Mouse (Mus musculus) liver, embryonic 13.5 days (tissue): ENCODE measurements around the gene Cd200r3. TPM values are rescaled to one million over a fixed set of nuclear protein-coding genes. Genes with fewer than 3 reads are reported as not detected.

Experiments used
- ATAC-seq: fragments of 200-750 bp; cut with Nextera tagmentation; 2 replicates; pipeline ENCODE4 v1.8.0; 2017; ENCODE audit warnings: low read depth, mild to moderate bottlenecking, moderate number of reproducible peaks, moderate library complexity
- DNase-seq: peaks from one replicate; pipeline ENCODE4 v3.0.0; 2022
- H3K27ac ChIP-seq: fragments of 300-500 bp; sonication (generic); 2 replicates; pipeline ENCODE4 v1.5.1; 2015; ENCODE audit warnings: moderate library complexity, mild to moderate bottlenecking, inconsistent platforms
- H3K27me3 ChIP-seq: fragments of 300-500 bp; sonication (generic); 2 replicates; pipeline ENCODE4 v1.6.1; 2015; ENCODE audit warnings: mild to moderate bottlenecking, inconsistent platforms
- H3K36me3 ChIP-seq: fragments of 300-500 bp; sonication (generic); 2 replicates; pipeline ENCODE4 v1.6.1; 2015; ENCODE audit warnings: mild to moderate bottlenecking, inconsistent platforms
- H3K4me1 ChIP-seq: fragments of 300-500 bp; sonication (generic); replicated peaks from 2 replicates; pipeline ENCODE4 v1.6.1; 2015; ENCODE audit warnings: inconsistent platforms
- H3K4me2 ChIP-seq: fragments of 300-500 bp; sonication (generic); 2 replicates; pipeline ENCODE4 v1.6.1; 2015; ENCODE audit warnings: inconsistent platforms, mild to moderate bottlenecking, moderate library complexity
- H3K4me3 ChIP-seq: fragments of 300-500 bp; sonication (generic); replicated peaks from 2 replicates; pipeline ENCODE4 v1.5.1; 2015; ENCODE audit warnings: mild to moderate bottlenecking, inconsistent platforms
- H3K9ac ChIP-seq: fragments of 300-500 bp; sonication (generic); 2 replicates; pipeline ENCODE4 v1.6.1; 2015; ENCODE audit warnings: mild to moderate bottlenecking, inconsistent platforms
- H3K9me3 ChIP-seq: fragments of 300-500 bp; sonication (generic); replicated peaks from 2 replicates; pipeline ENCODE4 v1.6.1; 2016; ENCODE audit warnings: inconsistent platforms
- WGBS: fragments of 180-500 bp; shearing (Covaris S2); methylation state at CpG from one replicate; pipeline ENCODE4 v1.1.7; 2015; ENCODE audit not compliant: insufficient replicate concordance; 5-methylcytosine and 5-hydroxymethylcytosine counted together
- polyA plus RNA-seq: library from polyadenylated mRNA; unstranded; fragments of >200 nt; fragmentation: Nextera tagmentation; extraction: Ambion mirVana; gene quantifications from 2 replicates; pipeline ENCODE4 v1.2.1, GENCODE M21; 2015

The Cd200r3 gene
- polyA plus RNA-seq = 0.68 and 0.97 TPM in 2 replicates

DNA sequence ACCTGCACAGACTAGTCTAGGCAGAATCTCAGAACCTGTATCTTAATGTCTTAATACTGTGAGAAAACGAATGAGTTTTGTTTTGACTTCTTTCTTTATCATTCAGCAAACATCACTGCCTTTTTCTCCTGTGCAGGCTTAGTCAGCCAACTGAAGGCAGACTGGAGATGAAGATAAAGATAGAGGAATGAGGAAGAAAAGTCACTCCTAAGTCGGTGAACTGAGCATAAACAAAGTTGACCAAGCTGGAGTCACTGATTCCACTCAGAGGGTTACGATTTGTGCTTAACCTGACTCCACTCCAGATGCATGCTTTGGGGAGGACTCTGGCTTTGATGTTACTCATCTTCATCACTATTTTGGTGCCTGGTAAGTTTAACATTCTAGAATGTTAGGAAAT, at the start of gene Cd200r3:
TSS of gene Cd200r3 (plus strand) at position 211 of the 400 bp plus-strand sequence.
- DNase-seq = no peak
- Histone ChIP-seq H3K4me2 (no peak within 1 kb of the TSS), H3K4me3 (no peak within 1 kb of the TSS), H3K36me3 (no peaks in the 10 kb centered on the region), H3K4me1 (no peaks in the 10 kb centered on the region), H3K27me3 (no peaks in the 10 kb centered on the region), H3K9me3 (no peaks in the 10 kb centered on the region), H3K9ac (no peak within 1 kb of the TSS), H3K27ac (no peak within 1 kb of the TSS)
- ATAC-seq = no peak
- 11% methylated on average over 3 of the region's 3 CpGs for WGBS

DNA sequence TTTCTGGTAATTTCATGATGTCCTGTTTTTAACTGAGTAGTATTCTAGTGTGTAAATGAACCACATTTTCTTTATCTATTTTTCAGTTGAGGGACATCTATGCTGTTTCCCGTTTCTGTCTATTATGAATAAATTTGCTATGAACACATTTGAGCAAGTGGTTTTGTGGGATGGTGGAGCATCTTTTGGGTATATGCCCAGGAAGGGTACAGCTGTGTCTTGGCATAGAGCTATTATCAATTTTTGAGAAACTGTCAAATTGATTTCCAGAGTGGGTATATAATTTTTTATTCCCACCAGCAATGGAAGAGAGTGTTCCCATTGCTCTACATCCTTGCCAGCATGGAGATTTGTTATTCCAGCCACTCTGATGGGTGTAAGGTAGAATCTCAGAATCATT, 11.5 kb upstream of the Cd200r3 start:
- H3K9me3 ChIP-seq = no peaks in the 10 kb centered on the region
- H3K36me3 ChIP-seq = no peaks in the 10 kb centered on the region
- DNase-seq = no peak
- no peak overlapping the region for H3K4me3 ChIP-seq
- no peak for ATAC-seq
- H3K27ac ChIP-seq = no peak overlapping the region
- no peak overlapping the region for H3K4me2 ChIP-seq
- no peak overlapping the region for H3K9ac ChIP-seq
- 63% methylated on average over 1 of the region's 1 CpGs for WGBS
- no peaks in the 10 kb centered on the region for H3K4me1 ChIP-seq
- H3K27me3 ChIP-seq = no peaks in the 10 kb centered on the region

DNA sequence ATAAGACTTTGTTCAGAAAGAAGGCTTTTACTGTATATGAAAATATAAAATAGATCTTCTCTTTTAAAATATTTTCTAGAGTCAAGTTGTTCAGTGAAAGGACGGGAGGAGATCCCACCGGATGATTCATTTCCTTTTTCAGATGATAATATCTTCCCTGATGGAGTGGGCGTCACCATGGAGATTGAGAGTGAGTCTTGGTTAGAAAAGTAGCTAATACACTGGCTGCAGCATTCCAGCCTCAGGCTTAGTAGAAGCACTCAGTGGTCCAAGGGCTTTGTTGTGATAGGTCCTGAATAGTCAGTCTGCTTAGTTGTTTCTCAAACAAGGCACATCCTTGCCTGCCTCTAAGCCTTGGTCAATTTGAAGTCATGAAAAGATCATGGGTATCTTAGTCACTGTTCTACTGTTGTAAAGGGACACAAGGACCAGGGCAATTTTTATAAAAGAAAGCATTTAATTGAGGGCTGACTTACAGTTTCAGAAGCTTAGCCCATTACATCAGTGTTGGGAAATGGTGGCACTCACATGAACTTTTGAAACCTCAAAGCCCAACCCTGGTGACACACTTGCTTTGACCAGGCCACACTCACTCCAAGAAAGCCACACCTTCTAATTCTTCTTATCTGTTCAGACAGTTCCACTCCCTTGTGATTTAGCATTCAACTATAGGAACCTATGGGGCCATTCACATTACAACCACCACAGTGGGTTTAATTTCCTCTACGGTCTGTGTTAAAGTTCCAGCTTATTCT, 8.1 kb downstream of the Cd200r3 start:
- H3K27me3 ChIP-seq = no peaks in the 10 kb centered on the region
- no peak overlapping the region for H3K4me2 ChIP-seq
- no peak overlapping the region for H3K9ac ChIP-seq
- ATAC-seq (0 out of 2 replicates have a peak, but pooled peaks have one; percentile 36), DNase-seq (no peak)
- 31% methylated on average over 4 of the region's 4 CpGs for WGBS
- H3K4me3 ChIP-seq = no peak overlapping the region
- H3K4me1 ChIP-seq = peaks cover 8% of the 10 kb centered on the region; the same call in 1 of the 2 replicates
- no peaks in the 10 kb centered on the region for H3K9me3 ChIP-seq
- H3K36me3 ChIP-seq = no peaks in the 10 kb centered on the region
- no peak overlapping the region for H3K27ac ChIP-seq

DNA sequence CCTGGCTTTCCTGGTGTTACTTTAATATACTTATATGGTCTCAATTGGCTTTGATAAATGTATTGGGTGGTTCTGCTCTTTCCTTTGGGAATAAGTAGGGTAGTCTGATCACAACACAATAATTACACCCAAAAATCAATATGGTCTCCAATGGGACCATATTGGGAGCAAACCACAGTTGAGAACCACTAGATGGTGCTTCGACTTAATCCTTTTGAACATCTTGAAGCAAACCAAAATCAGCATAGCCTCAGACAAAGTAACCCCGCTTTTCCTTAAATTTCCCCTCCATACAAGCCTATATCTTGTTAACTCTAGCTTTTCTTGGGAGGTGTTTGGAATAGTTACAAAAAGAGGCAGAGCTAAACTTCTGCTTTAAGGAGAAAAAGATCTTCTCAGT, 18.8 kb downstream of the Cd200r3 start:
- Histone ChIP-seq H3K9ac (no peak overlapping the region), H3K27ac (no peak overlapping the region), H3K27me3 (no peaks in the 10 kb centered on the region), H3K4me3 (no peak overlapping the region), H3K9me3 (no peaks in the 10 kb centered on the region), H3K4me1 (peaks cover 26% of the 10 kb centered on the region), H3K4me2 (no peak overlapping the region), H3K36me3 (no peaks in the 10 kb centered on the region)
- no peak for DNase-seq
- 42% methylated on average over 2 of the region's 2 CpGs for WGBS
- no peak for ATAC-seq

DNA sequence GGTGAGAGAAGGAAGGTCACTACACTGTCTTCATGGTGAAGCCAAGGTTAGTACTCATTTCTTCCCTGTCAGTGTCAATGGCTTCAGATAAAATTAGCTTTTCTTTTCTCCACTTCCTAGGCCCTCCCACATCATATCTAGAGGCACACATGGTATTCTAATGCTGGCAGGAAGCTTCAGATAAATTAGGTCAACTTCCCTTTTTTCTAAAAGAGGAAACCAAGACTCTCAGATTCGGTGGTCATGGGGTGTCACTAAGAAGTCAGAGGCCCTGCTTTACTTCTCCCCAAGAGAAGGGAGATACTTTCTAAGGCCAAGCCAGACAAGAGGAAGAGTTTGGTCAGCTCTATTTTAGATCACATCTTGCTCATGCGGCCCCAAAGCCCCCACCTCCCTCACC, 19.3 kb downstream of the Cd200r3 start:
- 0 out of 2 replicates have a peak overlapping the region, but pooled peaks have one; percentile 39 for H3K27ac ChIP-seq
- ATAC-seq = peak; percentile 74

DNA sequence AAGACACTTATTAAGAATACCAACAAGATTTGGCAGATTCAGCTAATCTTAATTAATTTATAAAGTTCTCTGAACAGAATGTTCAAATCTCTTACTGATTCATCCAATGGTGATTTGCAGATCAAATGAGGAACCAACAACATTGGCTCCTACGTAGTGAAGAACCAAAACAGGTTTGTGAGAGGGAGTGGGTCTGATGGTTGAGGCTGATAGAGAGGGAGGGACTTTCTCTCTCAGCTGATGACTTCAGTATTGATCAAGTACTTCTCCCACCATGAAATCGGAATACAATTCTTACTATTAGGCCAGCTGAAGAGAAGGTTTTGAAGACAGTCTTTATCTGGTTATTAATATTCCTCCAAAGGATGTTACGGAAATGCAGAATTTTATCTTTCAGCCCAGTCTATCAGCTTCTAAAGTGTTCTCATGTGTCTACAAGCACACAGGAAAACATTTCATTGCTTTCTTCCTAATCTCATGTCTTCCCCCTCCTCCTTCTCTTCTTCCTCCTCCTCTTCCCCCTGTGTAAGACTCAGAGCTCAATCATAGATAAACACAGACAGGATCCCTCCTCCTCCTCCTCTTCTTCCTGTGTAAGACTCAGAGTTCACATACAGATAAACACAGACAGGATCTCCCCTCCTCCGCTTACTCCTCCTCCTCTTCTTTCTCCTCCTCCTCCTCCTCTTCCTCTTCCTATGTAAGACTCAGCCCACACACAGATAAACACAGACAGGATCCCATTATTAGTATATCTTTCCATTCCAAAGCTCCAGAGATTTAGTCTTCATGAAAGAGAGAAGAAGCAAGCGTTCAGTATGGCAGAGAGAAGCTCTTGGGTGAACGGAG, 21.3 kb downstream of the Cd200r3 start:
- Histone ChIP-seq H3K9ac (no peak overlapping the region), H3K27me3 (no peaks in the 10 kb centered on the region), H3K4me1 (peaks cover 26% of the 10 kb centered on the region), H3K36me3 (no peaks in the 10 kb centered on the region), H3K4me3 (no peak overlapping the region), H3K27ac (no peak overlapping the region), H3K9me3 (no peaks in the 10 kb centered on the region), H3K4me2 (no peak overlapping the region)
- no peak for DNase-seq
- peak; percentile 43 for ATAC-seq
- 33% methylated on average over 6 of the region's 6 CpGs for WGBS

More for the DNA sequence above, 19.3 kb downstream of the Cd200r3 start:
- H3K36me3 ChIP-seq = no peaks in the 10 kb centered on the region
- H3K4me1 ChIP-seq = peaks cover 26% of the 10 kb centered on the region
- no peak overlapping the region for H3K4me2 ChIP-seq
- no peaks in the 10 kb centered on the region for H3K27me3 ChIP-seq
- H3K9ac ChIP-seq = no peak overlapping the region
- 7% methylated on average over 2 of the region's 2 CpGs for WGBS
- no peak overlapping the region for H3K4me3 ChIP-seq
- no peaks in the 10 kb centered on the region for H3K9me3 ChIP-seq
- DNase-seq = peak; percentile 31

DNA sequence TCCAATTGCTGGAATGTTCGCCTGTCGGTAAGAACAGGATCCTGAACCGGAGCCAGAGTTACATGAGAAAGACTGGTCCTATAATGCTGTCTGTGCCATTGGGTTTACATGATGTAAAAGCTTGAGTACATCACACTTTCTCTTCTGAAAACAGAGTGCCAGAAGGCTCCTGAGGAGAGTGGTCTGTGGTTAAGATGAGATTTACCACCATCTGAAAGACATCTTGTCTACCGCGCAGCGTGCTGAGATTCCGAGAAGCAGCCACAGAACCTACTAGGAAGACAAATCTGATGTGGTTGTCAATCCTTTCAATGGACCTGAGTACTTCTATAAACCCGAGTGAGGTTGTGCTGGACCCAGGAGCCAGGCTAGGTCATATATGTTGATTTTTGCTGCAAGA, 21.9 kb downstream of the Cd200r3 start:
- Histone ChIP-seq H3K9me3 (no peaks in the 10 kb centered on the region), H3K27me3 (no peaks in the 10 kb centered on the region), H3K9ac (no peak overlapping the region), H3K36me3 (no peaks in the 10 kb centered on the region), H3K4me3 (no peak overlapping the region), H3K4me1 (peaks cover 26% of the 10 kb centered on the region), H3K4me2 (no peak overlapping the region), H3K27ac (no peak overlapping the region)
- DNase-seq (no peak), ATAC-seq (no peak)
- WGBS = 32% methylated on average over 8 of the region's 8 CpGs

DNA sequence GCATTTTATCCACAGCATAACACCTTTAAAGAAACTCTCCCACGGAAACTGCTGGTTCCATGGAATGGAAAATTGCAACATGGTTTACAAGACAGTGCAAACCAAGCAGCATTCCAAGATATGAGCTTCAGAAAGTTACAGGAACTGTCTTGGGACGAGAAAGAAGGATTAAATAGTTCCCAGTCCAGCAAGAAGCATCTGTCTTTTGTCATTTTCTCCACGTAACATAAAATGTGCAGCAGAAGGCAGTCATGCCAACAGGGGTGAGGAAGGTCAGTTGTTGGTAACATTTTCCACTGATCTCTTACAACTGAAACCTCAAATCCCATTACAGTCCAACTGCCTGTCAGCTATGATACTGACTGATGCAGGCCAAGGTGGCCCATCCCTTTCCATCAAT, 22.4 kb downstream of the Cd200r3 start:
- no peak for DNase-seq

DNA sequence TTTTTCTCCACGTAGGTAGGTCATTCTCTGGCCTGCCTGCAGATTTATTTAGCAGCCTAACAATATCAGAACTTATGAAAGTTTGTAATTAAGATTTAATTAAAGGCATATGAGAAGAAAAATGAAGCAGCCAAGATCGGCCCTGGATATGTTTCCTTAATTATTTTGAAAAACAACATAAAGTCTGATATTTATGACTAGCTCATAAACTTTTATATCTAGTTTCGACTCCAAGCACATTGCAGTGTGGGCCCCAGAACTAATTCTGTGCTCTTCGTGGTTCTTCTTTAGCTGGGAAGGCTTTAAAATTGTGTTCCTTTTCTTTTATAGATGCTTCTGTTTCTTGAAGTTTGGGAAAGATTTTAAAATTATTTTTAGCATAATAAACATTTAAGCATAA, 23.4 kb downstream of the Cd200r3 start:
- ATAC-seq (no peak), DNase-seq (no peak)
- H3K9me3 ChIP-seq = no peaks in the 10 kb centered on the region
- H3K4me2 ChIP-seq = no peak overlapping the region
- H3K9ac ChIP-seq = no peak overlapping the region
- H3K4me3 ChIP-seq = no peak overlapping the region
- WGBS = 56% methylated on average over 4 of the region's 4 CpGs
- no peaks in the 10 kb centered on the region for H3K27me3 ChIP-seq
- H3K36me3 ChIP-seq = no peaks in the 10 kb centered on the region
- peaks cover 24% of the 10 kb centered on the region for H3K4me1 ChIP-seq
- H3K27ac ChIP-seq = no peak overlapping the region

More for the DNA sequence above, 22.4 kb downstream of the Cd200r3 start:
- H3K4me1 ChIP-seq = peaks cover 26% of the 10 kb centered on the region
- H3K36me3 ChIP-seq = no peaks in the 10 kb centered on the region
- H3K4me3 ChIP-seq = no peak overlapping the region
- H3K9ac ChIP-seq = no peak overlapping the region
- WGBS = 53% methylated on average over 3 of the region's 3 CpGs
- ATAC-seq = no peak
- H3K27me3 ChIP-seq = no peaks in the 10 kb centered on the region
- no peaks in the 10 kb centered on the region for H3K9me3 ChIP-seq
- no peak overlapping the region for H3K4me2 ChIP-seq
- no peak overlapping the region for H3K27ac ChIP-seq

DNA sequence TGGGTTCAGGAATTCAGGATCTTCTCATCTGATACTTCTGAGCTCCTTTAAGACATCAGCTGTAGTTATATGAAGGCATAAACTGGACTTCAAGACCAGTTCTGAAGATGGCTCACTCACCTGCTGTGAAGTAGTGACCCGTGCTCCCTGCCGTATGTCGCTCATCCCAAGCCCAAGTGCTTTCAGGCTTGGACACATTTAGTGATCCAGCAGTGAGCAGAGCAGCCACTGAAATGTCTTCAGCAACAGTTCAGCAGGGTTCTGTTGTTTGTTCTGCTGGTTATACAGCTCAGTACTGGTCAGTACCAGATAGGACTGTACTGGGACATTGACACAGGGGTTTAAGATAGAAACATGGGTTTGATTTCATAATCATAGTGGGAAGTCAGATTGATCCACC, 24.6 kb downstream of the Cd200r3 start:
- H3K9me3 ChIP-seq = no peaks in the 10 kb centered on the region
- H3K4me1 ChIP-seq = peaks cover 14% of the 10 kb centered on the region
- H3K9ac ChIP-seq = no peak overlapping the region
- DNase-seq = no peak
- H3K36me3 ChIP-seq = no peaks in the 10 kb centered on the region
- no peaks in the 10 kb centered on the region for H3K27me3 ChIP-seq
- WGBS = 65% methylated on average over 3 of the region's 3 CpGs
- H3K27ac ChIP-seq = no peak overlapping the region
- no peak overlapping the region for H3K4me3 ChIP-seq
- no peak for ATAC-seq
- H3K4me2 ChIP-seq = no peak overlapping the region

DNA sequence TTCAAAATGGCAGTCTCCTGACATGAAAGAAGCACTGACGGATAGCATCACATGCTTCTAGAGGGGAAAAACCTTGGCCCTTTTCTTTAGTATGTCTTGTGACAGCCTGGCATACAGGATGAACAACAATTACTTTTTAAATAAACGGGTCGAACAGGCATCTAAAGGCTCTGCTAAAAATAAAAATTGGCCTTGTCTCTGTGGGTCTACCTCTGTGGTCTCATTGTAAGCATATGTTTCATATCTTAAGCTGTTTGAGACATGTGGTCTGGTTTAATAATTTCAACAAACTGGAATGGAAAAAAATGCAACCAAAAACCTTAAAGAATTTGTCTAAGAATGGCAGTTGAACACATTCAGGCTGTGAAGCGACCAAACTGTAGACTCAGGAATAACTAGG, 27.4 kb downstream of the Cd200r3 start:
- ATAC-seq (no peak), DNase-seq (no peak)
- Histone ChIP-seq H3K4me3 (no peak overlapping the region), H3K9ac (no peak overlapping the region), H3K9me3 (no peaks in the 10 kb centered on the region), H3K36me3 (no peaks in the 10 kb centered on the region), H3K27ac (no peak overlapping the region), H3K4me1 (no peaks in the 10 kb centered on the region), H3K4me2 (no peak overlapping the region), H3K27me3 (no peaks in the 10 kb centered on the region)
- 57% methylated on average over 4 of the region's 4 CpGs for WGBS
